In genomic region chr15:88706320-88706719, GRCm38 (mm10) we compare ENCODE assay signal across 18 mouse cellular contexts. TPM values are rescaled to one million over a fixed set of nuclear protein-coding genes. Genes with fewer than 3 reads are reported as not detected.
DNase-seq lines count a peak whose midpoint lies in the region; TF ChIP-seq lines count a peak whose summit lies in the region.
"Had no signal": no experiment of that assay in that cellular context is flagged by ENCODE, and none has a peak within 500 bp of the region (broad histone marks: within the 10 kb centered on the region; RNA-seq: fewer than 3 reads in every experiment).

No protein-coding gene starts in this region.

- no peaks in the 10 kb centered on the region for H3K9me3 ChIP-seq in E14TG2a.4 (ENCODE audit: low read length)
- H3K9me3 ChIP-seq: embryonic facial prominence, embryonic 10.5 days; forebrain, embryonic 10.5 days; heart, embryonic 12.5 days; hindbrain, embryonic 15.5 days had no signal

- no peak for TF ChIP-seq POLR2A in kidney, adult 2 months (IDR thresholded peaks at IDR 0.05; ENCODE audit: low read depth, low read length)

- intact Hi-C loops in heart, postnatal 25 days (cut with DNase I) = no loop called here

- WGBS in kidney, adult 2 months = 60% methylated on average over 6 of the region's 6 CpGs

- no peak overlapping the region for H3K4me3 ChIP-seq in kidney, adult 2 months (ENCODE audit: insufficient read depth, low read depth, low read length)
- peak overlapping the region; percentile 81 for H3K4me3 ChIP-seq in E14TG2a.4 (replicated peaks; ENCODE audit: low read length)
- H3K4me3 ChIP-seq: embryonic facial prominence, embryonic 10.5 days; forebrain, embryonic 10.5 days; heart, embryonic 12.5 days; hindbrain, embryonic 15.5 days had no signal

- TF ChIP-seq CTCF in kidney, adult 2 months (conservative IDR thresholded peaks at IDR 0.05; ENCODE audit: insufficient read depth, insufficient read length, low read depth, low read length) = no peak
- TF ChIP-seq CTCF in E14TG2a.4 (conservative IDR thresholded peaks at IDR 0.05; ENCODE audit: low read length) = no peak

- H3K27me3 ChIP-seq in kidney, adult 2 months (replicated peaks; ENCODE audit: control insufficient read depth, insufficient read depth, low read length) = no peaks in the 10 kb centered on the region
- H3K27me3 ChIP-seq in E14TG2a.4 (ENCODE audit: insufficient read depth, low read length) = no peaks in the 10 kb centered on the region
- H3K27me3 ChIP-seq: CH12.LX; heart, embryonic 12.5 days; hindbrain, embryonic 15.5 days; Patski had no signal

- H3K36me3 ChIP-seq in kidney, adult 2 months (ENCODE audit: control insufficient read depth, insufficient read depth, low read length) = peaks cover 8% of the 10 kb centered on the region
- H3K36me3 ChIP-seq in E14TG2a.4 (ENCODE audit: insufficient read depth, low read length) = peaks cover 81% of the 10 kb centered on the region

- no peak overlapping the region for H3K27ac ChIP-seq in kidney, adult 2 months (ENCODE audit: insufficient read depth, low read depth, low read length)
- H3K27ac ChIP-seq: embryonic facial prominence, embryonic 10.5 days; forebrain, embryonic 10.5 days; hindbrain, embryonic 15.5 days had no signal

- DNase-seq in kidney, adult 2 months = peak; percentile 31
- DNase-seq in kidney, adult 18-20 months = no peak
- peak; percentile 55 for DNase-seq in ES-CJ7 (ENCODE audit: low read depth, low spot score)
- peak; percentile 56 for DNase-seq in fat pad, adult 2 months (ENCODE audit: extremely low read depth, low read depth, low spot score)
- DNase-seq in heart, postnatal 25 days (ENCODE audit: low spot score) = no peak
- DNase-seq: adrenal gland, adult 8-10 months; adrenal gland, postnatal 36 days; cerebellum, adult 2 months; cerebellum, postnatal 10 days; gastrocnemius, postnatal 25 days; heart, postnatal 36 days had no signal

- H3K4me1 ChIP-seq in kidney, adult 2 months (ENCODE audit: control insufficient read depth, insufficient read depth, low read length) = peaks cover 4% of the 10 kb centered on the region; the same call in 1 of the 2 replicates
- H3K4me1 ChIP-seq in E14TG2a.4 (replicated peaks; ENCODE audit: low read depth, low read length) = peaks cover 85% of the 10 kb centered on the region
- H3K4me1 ChIP-seq: embryonic facial prominence, embryonic 10.5 days; heart, embryonic 12.5 days; hindbrain, embryonic 15.5 days had no signal

RNA-seq across cellular contexts. Expression of gene Brd1, which starts 27.7 kb away (rescaled TPM):
- polyA plus RNA-seq in kidney, adult 2 months (2012; rRNA removed) = 11.0 and 11.6 TPM in 2 replicates
- total RNA-seq in heart, postnatal 25 days (2021) = 10 to 100 TPM; 29.3 to 31.9 TPM

RNA-seq across cellular contexts. Expression of gene Zbed4, which starts 45.1 kb away (rescaled TPM):
- polyA plus RNA-seq in kidney, adult 2 months (2012; rRNA removed) = 5.2 and 5.6 TPM in 2 replicates
- 1 to 10 TPM; 8.1 to 8.8 TPM for total RNA-seq in heart, postnatal 25 days (2021)

Comparison
In these comparisons a context has a peak if more than half of its experiments do, and no peak if none do; other contexts are left out.
1. DNase-seq: peak in kidney, adult 2 months (single experiment), ES-CJ7 (single experiment) and fat pad, adult 2 months (single experiment); none in kidney, adult 18-20 months (single experiment) and heart, postnatal 25 days (single experiment).